Mouse (Mus musculus): ENCODE results near the gene Ubc.

Gene Ubc

GRCm38 (mm10) chr5:125383637-125384420 is 6.2 kb downstream of the Ubc start:
- no peak for DNase-seq (ENCODE audit: low spot score in 2 of 2)

- peak in 1 of 2 experiments; percentile 60 for DNase-seq (ENCODE audit: low spot score in 2 of 2)
Observed at GRCm38 (mm10) chr5:125382673-125383558, 7.1 kb downstream of the Ubc start.

GRCm38 (mm10) chr5:125381954-125382672 is 7.9 kb downstream of the Ubc start:
- no peak for DNase-seq (ENCODE audit: low spot score in 2 of 2)

GRCm38 (mm10) chr5:125378919-125379318 is 11.1 kb downstream of the Ubc start:
- DNase-seq (ENCODE audit: low spot score in 2 of 2): no peak

GRCm38 (mm10) chr5:125377214-125377613 is 12.8 kb downstream of the Ubc start:
- peak in 1 of 2 experiments; percentile 52 for DNase-seq (ENCODE audit: low spot score in 2 of 2)

GRCm38 (mm10) chr5:125375871-125376270 is 14.1 kb downstream of the Ubc start:
- no peak for DNase-seq (ENCODE audit: low spot score in 2 of 2)

GRCm38 (mm10) chr5:125372027-125372426 is 18.0 kb downstream of the Ubc start:
- no peak for DNase-seq (ENCODE audit: low spot score in 2 of 2)

GRCm38 (mm10) chr5:125370950-125371693 is 18.9 kb downstream of the Ubc start:
- no peak for DNase-seq (ENCODE audit: low spot score in 2 of 2)

- DNase-seq (ENCODE audit: low spot score in 2 of 2): peak; percentile 58 to 75
Observed at GRCm38 (mm10) chr5:125368568-125368967, 21.4 kb downstream of the Ubc start.

- DNase-seq (ENCODE audit: low spot score in 2 of 2): no peak
Observed at GRCm38 (mm10) chr5:125368156-125368555, 21.8 kb downstream of the Ubc start.

- DNase-seq (ENCODE audit: low spot score in 2 of 2): no peak
Observed at GRCm38 (mm10) chr5:125364851-125365429, 25.1 kb downstream of the Ubc start.

GRCm38 (mm10) chr5:125363894-125364293 is 26.1 kb downstream of the Ubc start:
- DNase-seq (ENCODE audit: low spot score in 2 of 2): no peak

- DNase-seq (ENCODE audit: low spot score in 2 of 2): no peak
Observed at GRCm38 (mm10) chr5:125360981-125361510, 29.0 kb downstream of the Ubc start.

- no peak for DNase-seq (ENCODE audit: low spot score in 2 of 2)
Observed at GRCm38 (mm10) chr5:125360566-125360965, 29.4 kb downstream of the Ubc start.

GRCm38 (mm10) chr5:125358270-125358608 is 31.8 kb downstream of the Ubc start:
- peak in 1 of 2 experiments; percentile 43 for DNase-seq (ENCODE audit: low spot score in 2 of 2)

GRCm38 (mm10) chr5:125357543-125358269 is 32.3 kb downstream of the Ubc start:
- no peak for DNase-seq (ENCODE audit: low spot score in 2 of 2)

GRCm38 (mm10) chr5:125355650-125356049 is 34.4 kb downstream of the Ubc start:
- DNase-seq (ENCODE audit: low spot score in 2 of 2): no peak

- no peak for DNase-seq (ENCODE audit: low spot score in 2 of 2)
Observed at GRCm38 (mm10) chr5:125354885-125355492, 35.0 kb downstream of the Ubc start.

GRCm38 (mm10) chr5:125352781-125353294 is 37.2 kb downstream of the Ubc start:
- DNase-seq (ENCODE audit: low spot score in 2 of 2): no peak

Measured in spleen, postnatal 10 days (tissue).